Mouse (Mus musculus) heart, embryonic 16.5 days (tissue): Measurements from ENCODE around the gene Spin2c. TPM values are rescaled to one million over a fixed set of nuclear protein-coding genes. Genes with fewer than 3 reads are reported as not detected.

Experiments
- ATAC-seq: fragments of 200-750 bp; cut with Nextera tagmentation; replicated peaks from 2 replicates; pipeline ENCODE4 v1.8.0; 2017; ENCODE audit warnings: moderate number of reproducible peaks; ENCODE audit not compliant: insufficient read depth, low FRiP score; ENCODE audit errors: extremely low read depth
- H3K27ac ChIP-seq: fragments of 300-500 bp; sonication (generic); 2 replicates; pipeline ENCODE4 v1.5.1; 2014; ENCODE audit warnings: mild to moderate bottlenecking, low read length, control low read depth, moderate library complexity
- H3K27me3 ChIP-seq: fragments of 300-500 bp; sonication (generic); 2 replicates; pipeline ENCODE4 v1.6.1; 2014; ENCODE audit warnings: low read length, mixed read lengths; ENCODE audit not compliant: control insufficient read depth, insufficient read depth
- H3K36me3 ChIP-seq: fragments of 300-500 bp; sonication (generic); 2 replicates; pipeline ENCODE4 v1.6.1; 2014; ENCODE audit not compliant: control insufficient read depth, insufficient read depth
- H3K4me1 ChIP-seq: fragments of 300-500 bp; sonication (generic); 2 replicates; pipeline ENCODE4 v1.6.1; 2014; ENCODE audit warnings: low read length, mixed read lengths; ENCODE audit not compliant: control insufficient read depth, insufficient read depth
- H3K4me2 ChIP-seq: fragments of 300-500 bp; sonication (generic); 2 replicates; pipeline ENCODE4 v1.6.1; 2014; ENCODE audit warnings: low read depth, mild to moderate bottlenecking, control low read depth, low read length
- H3K4me3 ChIP-seq: fragments of 300-500 bp; sonication (generic); 2 replicates; pipeline ENCODE4 v1.5.1; 2014; ENCODE audit warnings: mild to moderate bottlenecking, control low read depth, low read length
- H3K9ac ChIP-seq: fragments of 300-500 bp; sonication (generic); 2 replicates; pipeline ENCODE4 v1.6.1; 2014; ENCODE audit warnings: low read length, control low read depth
- H3K9me3 ChIP-seq: fragments of 300-500 bp; sonication (generic); replicated peaks from 2 replicates; pipeline ENCODE4 v1.6.1; 2016; ENCODE audit warnings: low read length; ENCODE audit not compliant: control insufficient read depth
- WGBS: fragments of 180-500 bp; shearing (Covaris S2); extraction: QIAGEN DNeasy Blood & Tissue Kit; methylation state at CpG from one replicate; pipeline ENCODE4 v1.1.7; 2014; 5-methylcytosine and 5-hydroxymethylcytosine counted together
- polyA plus RNA-seq: library from polyadenylated mRNA; unstranded; fragments of >200 nt; fragmentation: Nextera tagmentation; extraction: Ambion mirVana; gene quantifications from 2 replicates; pipeline ENCODE4 v1.2.1, GENCODE M21; 2015

Gene Spin2c
- 4.3 and 4.7 TPM in 2 replicates for polyA plus RNA-seq

DNA sequence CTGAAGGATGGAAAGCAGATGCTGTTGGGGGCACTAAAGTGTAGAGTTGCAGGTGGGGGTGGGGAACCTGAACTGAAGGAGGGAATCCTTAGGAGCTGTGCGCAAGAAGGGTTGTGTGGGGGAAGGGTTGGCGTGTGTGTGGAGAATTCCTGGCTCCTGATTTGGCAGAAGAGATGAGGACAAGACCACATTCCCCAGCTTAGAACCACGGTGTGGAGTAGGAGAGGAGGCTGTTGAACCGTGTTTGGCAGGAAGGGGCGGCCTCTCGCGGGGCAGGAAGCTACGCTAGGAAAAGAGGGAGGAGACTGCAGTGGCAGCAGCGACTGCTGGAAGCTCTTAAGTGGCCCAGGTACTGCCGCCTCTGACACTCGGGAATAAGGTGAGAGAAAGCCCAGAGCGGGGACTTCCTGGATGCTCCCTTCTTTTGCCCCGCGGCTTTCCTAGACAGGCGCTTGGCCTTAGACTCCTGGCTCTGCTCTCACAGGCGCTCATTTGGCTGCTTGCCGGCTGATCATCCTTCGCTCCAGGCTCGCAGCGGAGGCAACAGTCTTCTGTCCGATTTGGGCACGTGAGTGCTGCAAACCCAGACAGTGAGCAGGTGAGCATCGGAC, at the start of gene Spin2c:
Gene Spin2c (plus strand): TSS at position 275 of the 611 bp plus-strand sequence.
- Histone ChIP-seq H3K9me3 (no peaks in the 10 kb centered on the region), H3K4me2 (peak within 1 kb of the TSS; percentile 77), H3K4me1 (no peaks in the 10 kb centered on the region), H3K27ac (no peak within 1 kb of the TSS), H3K27me3 (no peaks in the 10 kb centered on the region), H3K4me3 (peak within 1 kb of the TSS; percentile 62), H3K36me3 (no peaks in the 10 kb centered on the region), H3K9ac (peak within 1 kb of the TSS; percentile 57)
- ATAC-seq, result peak; percentile 72
- WGBS, result 11% methylated on average over 22 of the region's 23 CpGs

DNA sequence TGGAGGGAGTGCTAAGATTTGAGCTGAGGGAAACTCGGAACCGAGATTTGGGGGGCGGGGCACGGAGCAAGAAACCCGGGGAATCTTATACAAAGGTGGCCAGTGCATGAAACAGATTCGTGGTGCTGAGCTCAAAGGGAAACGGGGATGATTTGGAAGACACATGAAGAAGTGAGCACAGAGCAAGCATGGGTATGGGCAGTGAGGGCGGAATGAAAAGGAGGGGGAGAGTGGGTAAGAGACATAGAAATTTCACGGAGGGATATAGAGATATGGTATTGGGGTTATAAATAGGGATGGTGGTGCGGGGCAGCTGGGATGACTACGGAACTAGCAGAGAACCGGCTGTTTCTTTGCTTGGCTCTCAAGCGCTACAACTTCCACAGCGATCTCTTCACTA, 581 bp downstream of the Spin2c start:
- Histone ChIP-seq H3K9ac (peak overlapping the region; percentile 1; the same call in 1 of the 2 replicates), H3K4me2 (peak overlapping the region; percentile 77), H3K27ac (no peak overlapping the region), H3K27me3 (no peaks in the 10 kb centered on the region), H3K36me3 (no peaks in the 10 kb centered on the region), H3K4me3 (peak overlapping the region; percentile 62), H3K4me1 (no peaks in the 10 kb centered on the region), H3K9me3 (no peaks in the 10 kb centered on the region)
- ATAC-seq, result no peak
- WGBS, result 17% methylated on average over 14 of the region's 14 CpGs

Other genes starting within 250 kb of the Spin2c start
- gene Kctd12b, start 135.8 kb upstream of the Spin2c start, polyA plus RNA-seq, result 5.4 and 6.3 TPM in 2 replicates
- 70.4 and 72.0 TPM in 2 replicates for gene Nbdy, start 108.6 kb upstream of the Spin2c start, polyA plus RNA-seq
- gene Samt1, start 180.4 kb downstream of the Spin2c start, polyA plus RNA-seq, result not detected in 2 replicates
- gene 4921511M17Rik, start 201.6 kb downstream of the Spin2c start, polyA plus RNA-seq, result not detected in 2 replicates
- not detected in 2 replicates for gene Gm10057, start 222.8 kb downstream of the Spin2c start, polyA plus RNA-seq